Mouse (Mus musculus): ENCODE data around the gene Sfrp2. TPM values are rescaled to one million over a fixed set of nuclear protein-coding genes. Genes with fewer than 3 reads are reported as not detected.
A peak's percentile ranks its signal among the peaks of the same experiment; 100 is the strongest.

Gene Sfrp2
- polyA plus RNA-seq, 2 experiments from 2014 or later, result 4.7 to 10.3 TPM

GRCm38 (mm10) chr3:83771160-83771869, 5.2 kb downstream of the Sfrp2 start:
- no peak for ATAC-seq

GRCm38 (mm10) chr3:83773281-83773680, 7.2 kb downstream of the Sfrp2 start:
- ATAC-seq, result no peak

GRCm38 (mm10) chr3:83775403-83775802, 9.3 kb downstream of the Sfrp2 start:
- no peak for ATAC-seq

- no peak for ATAC-seq
Measured at GRCm38 (mm10) chr3:83781460-83782222, 15.5 kb downstream of the Sfrp2 start.

- ATAC-seq, result no peak
Measured at GRCm38 (mm10) chr3:83783716-83784469, 17.8 kb downstream of the Sfrp2 start.

- no peak for ATAC-seq
Measured at GRCm38 (mm10) chr3:83784726-83785125, 18.6 kb downstream of the Sfrp2 start.

GRCm38 (mm10) chr3:83787086-83787485, 21.0 kb downstream of the Sfrp2 start:
- ATAC-seq, result no peak

- no peak for ATAC-seq
Measured at GRCm38 (mm10) chr3:83787776-83788305, 21.7 kb downstream of the Sfrp2 start.

- peak; percentile 69 for ATAC-seq
Measured at GRCm38 (mm10) chr3:83789651-83790451, 23.7 kb downstream of the Sfrp2 start.

- peak; percentile 58 for ATAC-seq
Measured at GRCm38 (mm10) chr3:83791444-83791843, 25.3 kb downstream of the Sfrp2 start.

- ATAC-seq, result peak; percentile 73
Measured at GRCm38 (mm10) chr3:83797098-83797497, 31.0 kb downstream of the Sfrp2 start.

- peak; percentile 81 for ATAC-seq
Measured at GRCm38 (mm10) chr3:83797828-83798227, 31.7 kb downstream of the Sfrp2 start.

GRCm38 (mm10) chr3:83799486-83799885, 33.4 kb downstream of the Sfrp2 start:
- no peak for ATAC-seq

GRCm38 (mm10) chr3:83801649-83802155, 35.6 kb downstream of the Sfrp2 start:
- no peak for ATAC-seq

- no peak for ATAC-seq
Measured at GRCm38 (mm10) chr3:83808483-83808882, 42.4 kb downstream of the Sfrp2 start.

GRCm38 (mm10) chr3:83811987-83812386, 45.9 kb downstream of the Sfrp2 start:
- ATAC-seq, result no peak

- no peak for ATAC-seq
Measured at GRCm38 (mm10) chr3:83812863-83813262, 46.7 kb downstream of the Sfrp2 start.

GRCm38 (mm10) chr3:83816372-83816925, 50.3 kb downstream of the Sfrp2 start:
- ATAC-seq, result no peak

- ATAC-seq, result no peak
Measured at GRCm38 (mm10) chr3:83823774-83824173, 57.7 kb downstream of the Sfrp2 start.
